Mouse (Mus musculus) central nervous system, embryonic 14 days (tissue): ENCODE measurements around the gene Sec23b. TPM values are rescaled to one million over a fixed set of nuclear protein-coding genes. Genes with fewer than 3 reads are reported as not detected.

Source experiments
- polyA plus RNA-seq: library from polyadenylated mRNA; depleted of rRNA; stranded (reverse); fragments of >200 nt; gene quantifications from 2 replicates; pipeline ENCODE4 v1.2.3, GENCODE M21; 2012; rRNA removed

Gene Sec23b
- 73.7 and 74.1 TPM in 2 replicates for polyA plus RNA-seq

DNA sequence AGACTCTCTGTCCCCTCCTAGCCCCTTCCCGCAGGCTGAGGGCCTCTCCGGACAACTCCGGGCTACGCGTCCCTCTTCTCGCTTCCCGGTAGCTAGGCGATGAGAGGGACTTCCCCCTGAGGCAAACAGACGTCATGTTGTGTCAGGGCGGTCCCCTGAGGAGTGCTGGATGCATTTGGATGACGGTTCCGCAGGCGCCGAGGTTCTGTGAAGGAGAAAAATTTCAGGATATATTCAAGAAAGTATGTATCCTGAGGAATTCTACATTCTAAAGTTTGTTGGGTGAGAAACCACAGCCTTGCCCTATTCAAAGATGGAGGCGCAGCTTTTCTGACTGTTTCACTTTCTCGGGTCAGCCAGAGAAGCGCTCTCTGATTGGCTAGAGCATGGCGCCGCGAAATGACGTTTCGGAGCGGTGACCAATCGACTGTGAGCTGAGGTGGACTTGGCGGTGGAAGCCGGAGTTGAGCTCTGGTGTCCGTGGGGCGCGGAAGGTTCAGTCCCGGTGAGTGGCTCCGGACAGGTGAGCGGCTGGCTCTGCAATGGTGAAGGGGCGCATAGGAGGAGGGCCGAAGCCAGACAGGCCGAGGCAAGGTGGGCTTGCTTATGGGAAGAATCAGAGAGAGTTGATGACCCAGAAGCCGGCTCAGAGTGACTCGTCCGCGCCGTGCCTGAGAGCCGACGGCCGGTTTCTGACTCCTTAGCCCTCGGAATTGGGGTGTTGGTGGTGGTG lies at the start of gene Sec23b:
TSS of gene Sec23b (plus strand) at position 410 of the 733 bp plus-strand sequence.

DNA sequence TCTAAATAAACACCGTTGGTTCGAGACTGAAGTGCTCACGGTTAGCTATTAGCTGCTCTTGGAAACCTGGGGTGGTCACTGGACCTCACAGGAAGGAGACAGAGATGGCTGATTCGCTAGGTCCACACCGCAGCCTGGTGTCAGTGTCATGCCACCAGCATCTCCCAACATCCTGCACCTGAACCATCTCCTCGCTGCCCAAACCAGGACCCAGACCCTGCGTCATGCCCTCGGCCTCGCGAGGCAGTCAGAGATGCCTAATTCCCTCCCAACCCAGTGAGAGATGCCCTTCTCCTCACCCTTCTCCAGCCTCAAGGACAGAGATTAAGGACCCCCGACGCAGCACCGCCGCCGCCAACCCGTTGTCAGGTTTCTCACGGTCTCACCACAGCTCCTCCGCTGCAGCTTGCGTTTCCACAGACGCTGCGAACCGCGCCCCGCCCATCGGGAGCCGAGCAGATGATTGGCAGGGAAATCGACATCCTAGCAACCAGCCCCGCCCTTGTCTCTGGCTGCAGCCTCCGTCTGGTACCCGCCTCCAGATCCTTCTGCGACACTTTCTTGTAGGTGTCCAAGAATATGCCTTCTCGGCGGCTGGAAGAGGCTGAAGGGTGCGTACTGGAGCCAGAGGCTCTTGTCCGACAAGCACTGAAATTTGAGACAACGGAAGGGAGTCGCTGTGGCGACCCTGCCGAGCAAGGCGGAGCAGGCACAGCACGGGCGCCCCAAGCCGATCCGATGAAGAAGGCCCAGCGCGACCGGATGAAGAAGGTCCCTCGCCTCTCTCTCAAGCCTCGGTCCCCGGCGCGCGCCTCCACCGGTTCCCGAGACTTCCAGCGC lies 28.8 kb upstream of the Sec23b start, which contains the start of the genes Dzank1 and Polr3f:
TSS of gene Dzank1 (minus strand) at position 434 of the 840 bp plus-strand sequence.
TSS of gene Polr3f (plus strand) at position 738 of the 840 bp plus-strand sequence.

DNA sequence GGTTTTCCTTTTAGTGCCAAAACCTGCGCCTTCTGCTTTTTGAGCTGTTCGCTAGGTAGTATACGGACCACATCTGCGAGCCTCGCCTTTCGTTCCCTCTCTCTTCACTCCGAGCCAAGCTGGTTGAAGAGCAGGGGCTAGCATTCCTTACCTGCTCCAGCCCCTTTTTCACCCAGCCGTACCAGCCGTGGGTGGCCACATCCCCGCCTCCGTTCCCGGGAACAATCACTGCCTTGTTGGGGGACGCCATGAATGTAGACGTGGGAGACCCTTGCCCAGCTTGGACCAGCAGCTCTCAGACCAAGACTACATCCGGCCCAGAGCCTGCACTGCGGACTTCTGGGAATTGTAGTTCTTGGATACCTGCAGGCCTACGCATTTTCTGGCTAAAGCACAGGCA lies 5.5 kb upstream of the Sec23b start, which contains the start of gene Rbbp9:
TSS of gene Rbbp9 (minus strand) at position 341 of the 400 bp plus-strand sequence.

DNA sequence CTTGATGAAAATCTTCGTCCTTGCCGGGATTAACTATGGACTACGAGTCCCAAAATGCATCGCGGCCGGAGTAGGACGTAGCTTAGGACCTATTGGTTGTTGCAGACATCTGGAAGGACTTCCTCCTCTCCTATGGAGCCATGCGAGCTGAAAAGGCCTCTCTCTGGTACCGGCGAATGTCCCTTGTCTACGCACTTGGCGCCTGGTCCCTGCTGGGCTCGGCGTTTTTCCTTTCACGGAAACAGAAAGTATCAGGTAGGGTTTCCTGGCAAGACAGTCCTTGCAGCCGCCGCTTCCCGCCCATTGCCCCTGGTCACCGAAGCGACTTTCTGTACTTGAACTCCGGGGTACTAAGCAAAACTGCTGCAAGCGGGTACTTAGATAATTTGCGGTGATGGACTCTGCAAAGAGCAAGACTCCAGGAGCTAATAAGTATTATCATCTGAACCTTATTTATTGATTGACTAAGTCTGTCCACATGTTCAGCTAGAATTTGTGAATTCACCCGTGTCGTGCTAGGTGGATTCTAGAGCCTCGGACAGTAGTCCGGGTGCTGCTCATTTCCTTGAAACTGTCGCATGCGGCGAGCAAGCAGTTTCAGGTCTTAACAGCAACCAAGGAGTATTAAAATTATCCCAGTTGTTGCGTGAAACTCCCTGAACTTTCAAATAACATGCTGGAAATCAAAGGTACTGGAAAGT lies 38.1 kb downstream of the Sec23b start, which contains the start of gene Smim26:
TSS of gene Smim26 (plus strand) at position 104 of the 701 bp plus-strand sequence.

DNA sequence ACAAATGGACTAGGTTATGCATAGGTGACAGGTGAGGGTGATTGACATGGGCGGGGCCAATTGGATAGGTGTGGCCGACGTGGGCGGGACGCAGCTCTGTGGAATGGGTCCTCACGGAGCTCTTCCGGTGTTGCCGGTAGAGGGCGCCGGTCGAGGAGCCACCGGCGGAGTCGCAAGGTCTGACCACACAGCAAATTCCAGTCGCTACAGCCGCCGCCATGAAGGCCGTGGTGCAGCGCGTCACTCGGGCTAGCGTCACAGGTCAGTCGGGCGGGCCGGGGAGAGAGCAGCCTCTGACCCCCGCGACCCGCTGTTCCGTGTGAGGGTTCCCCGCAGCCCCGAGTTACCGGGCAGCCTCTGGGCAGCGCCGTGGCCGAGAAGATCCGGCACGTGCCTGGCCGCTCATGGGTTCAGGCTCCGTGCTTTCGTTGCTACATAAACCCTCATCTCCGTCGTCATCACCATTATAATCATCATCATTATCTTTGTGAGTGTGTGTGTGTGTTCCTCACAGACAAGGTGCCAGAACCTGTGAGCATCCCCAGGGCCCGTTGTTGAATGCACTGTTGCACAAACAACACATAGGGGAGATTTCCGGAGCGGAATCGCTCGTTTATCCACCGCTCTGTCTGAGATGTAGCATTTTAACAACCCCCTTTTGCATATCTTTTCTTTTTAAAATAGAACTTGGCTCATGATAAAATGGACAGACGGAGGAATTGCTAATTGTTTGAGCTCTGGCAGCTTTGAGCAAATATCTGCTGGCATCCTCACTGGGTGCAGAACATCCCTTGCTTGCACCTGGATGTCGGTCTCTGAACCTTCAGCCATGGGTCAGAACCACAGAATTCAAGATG lies 44.0 kb downstream of the Sec23b start, which contains the start of gene Dtd1:
TSS of gene Dtd1 (plus strand) at position 67 of the 857 bp plus-strand sequence.

Other genes starting within 250 kb of the Sec23b start
- 0.05 and 0.49 TPM in 2 replicates for gene Ovol2, start 224.1 kb upstream of the Sec23b start, polyA plus RNA-seq
- 31.3 and 32.8 TPM in 2 replicates for gene Kat14, start 187.2 kb upstream of the Sec23b start, polyA plus RNA-seq
- gene Pet117, start 187.2 kb upstream of the Sec23b start, polyA plus RNA-seq, result not detected in 2 replicates
- 10.4 and 11.8 TPM in 2 replicates for gene Dzank1, start 28.8 kb upstream of the Sec23b start, polyA plus RNA-seq
- 23.4 and 26.0 TPM in 2 replicates for gene Polr3f, start 28.5 kb upstream of the Sec23b start, polyA plus RNA-seq
- gene Rbbp9, start 5.4 kb upstream of the Sec23b start, polyA plus RNA-seq, result 34.3 and 34.8 TPM in 2 replicates
- gene Smim26, start 37.8 kb downstream of the Sec23b start, polyA plus RNA-seq, result 46.3 and 46.7 TPM in 2 replicates
- 39.0 and 42.3 TPM in 2 replicates for gene Dtd1, start 43.7 kb downstream of the Sec23b start, polyA plus RNA-seq